Mouse (Mus musculus) cerebellum, adult 2 months (tissue): Measurements from ENCODE around the gene Dlg3.

ENCODE experiments used
- CTCF ChIP-seq: fragments of 200-500 bp; IDR thresholded peaks from 2 replicates; pipeline ENCODE4 v1.5.1; 2011; ENCODE audit warnings: low read depth, mild to moderate bottlenecking, control low read depth, low read length, moderate library complexity, borderline replicate concordance; ENCODE audit not compliant: insufficient read depth
- POLR2A ChIP-seq: fragments of 200-500 bp; IDR thresholded peaks from 2 replicates; pipeline ENCODE4 v1.6.1; 2011; ENCODE audit warnings: low read length, control low read depth, borderline replicate concordance; ENCODE audit not compliant: insufficient read depth

DNA sequence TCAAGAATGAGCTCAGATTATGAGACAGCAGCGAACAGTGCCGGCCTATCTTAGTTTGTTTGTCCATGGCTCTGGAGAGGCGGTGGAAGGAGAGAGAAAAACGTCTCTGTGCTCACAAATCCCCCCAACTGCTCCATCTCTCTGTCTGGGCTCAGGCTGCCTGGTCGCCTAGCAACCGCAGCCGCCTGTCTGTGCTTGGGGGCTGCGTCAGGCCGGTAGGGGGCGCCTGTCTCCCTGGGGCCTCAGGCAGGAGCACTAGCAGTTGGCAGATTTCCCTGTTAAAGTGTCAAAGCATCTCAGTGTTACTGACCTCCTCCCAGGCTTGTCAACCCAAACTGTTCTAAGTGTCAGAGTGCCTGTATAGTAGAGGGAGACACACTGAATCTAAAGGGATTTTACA is 25.6 kb upstream of the Dlg3 start:
- TF ChIP-seq CTCF, result peak; percentile 44; the same call in 1 of the 2 replicates
- no peak for TF ChIP-seq POLR2A
